In the genomic region with DNA sequence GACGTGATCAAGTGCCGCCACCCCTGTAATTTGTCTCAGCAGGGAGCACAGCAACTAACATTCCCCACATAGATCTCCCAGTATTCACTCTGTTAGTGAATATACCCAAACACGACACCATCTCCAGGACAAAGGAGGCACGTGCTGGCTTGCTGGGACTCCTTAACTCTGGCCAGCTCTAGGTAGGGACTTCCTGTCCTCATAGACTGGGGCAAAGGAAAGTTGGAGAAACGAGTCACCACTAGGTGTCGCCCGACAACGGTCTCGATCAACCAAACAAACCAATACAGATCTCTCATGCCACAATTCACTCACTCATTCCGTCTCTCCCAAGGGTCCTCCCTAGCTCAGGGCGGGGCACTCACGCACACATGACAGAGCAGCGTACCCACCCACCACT, we compare ENCODE assay signal across 9 mouse cellular contexts. TPM values are rescaled to one million over a fixed set of nuclear protein-coding genes. Genes with fewer than 3 reads are reported as not detected.
A peak's percentile ranks its signal among the peaks of the same experiment; 100 is the strongest.
DNase-seq lines count a peak whose midpoint lies in the region; ATAC-seq lines count a peak whose summit lies in the region.
"Had no signal": no experiment of that assay in that cellular context is flagged by ENCODE, and none has a peak within 500 bp of the region (broad histone marks: within the 10 kb centered on the region; RNA-seq: fewer than 3 reads in every experiment).

No protein-coding gene starts in this region.

- no peak overlapping the region for H3K4me3 ChIP-seq in intestine, embryonic 16.5 days (ENCODE audit: low read length)
- H3K4me3 ChIP-seq: liver, embryonic 15.5 days had no signal

- H3K36me3 ChIP-seq in intestine, embryonic 16.5 days (ENCODE audit: control insufficient read depth, insufficient read depth, low read length), result no peaks in the 10 kb centered on the region
- H3K36me3 ChIP-seq: liver, embryonic 15.5 days had no signal

- H3K27me3 ChIP-seq in intestine, embryonic 16.5 days (replicated peaks; ENCODE audit: control insufficient read depth, insufficient read depth, low read length), result no peaks in the 10 kb centered on the region
- H3K27me3 ChIP-seq: liver, embryonic 15.5 days had no signal

- H3K4me2 ChIP-seq in intestine, embryonic 16.5 days (ENCODE audit: low read depth, low read length), result no peak overlapping the region
- H3K4me2 ChIP-seq: liver, embryonic 15.5 days had no signal

- DNase-seq in 3134 (ENCODE audit: extremely low read depth, insufficient read length, low spot score), result peak; percentile 18
- peak; percentile 92 for DNase-seq in CD4-positive helper T cell, adult 2 months (ENCODE audit: low read depth, low spot score)
- DNase-seq in c-Kit-negative CD71-positive TER-119-positive erythroid progenitor cells, embryonic 14.5 days (ENCODE audit: low read depth, low spot score), result peak; percentile 74
- peak; percentile 85 to 88 for DNase-seq in frontal cortex, postnatal 36 days (ENCODE audit: low spot score in 2 of 2)
- DNase-seq in kidney, postnatal 4 days, result peak; percentile 94 to 95
- peak; percentile 90 to 91 for DNase-seq in lung, adult 18-20 months
- DNase-seq in spleen, adult 12 weeks (ENCODE audit: low spot score), result peak; percentile 80

- no peak for ATAC-seq in intestine, embryonic 16.5 days

- WGBS in intestine, embryonic 16.5 days, result 14% methylated on average over 13 of the region's 13 CpGs

- H3K4me1 ChIP-seq in intestine, embryonic 16.5 days (ENCODE audit: control insufficient read depth, insufficient read depth, low read length), result no peaks in the 10 kb centered on the region
- H3K4me1 ChIP-seq: liver, embryonic 15.5 days had no signal

- no peaks in the 10 kb centered on the region for H3K9me3 ChIP-seq in intestine, embryonic 16.5 days (ENCODE audit: control insufficient read depth, low read length)
- H3K9me3 ChIP-seq: liver, embryonic 15.5 days had no signal

- H3K9ac ChIP-seq in intestine, embryonic 16.5 days (ENCODE audit: low read depth, low read length), result no peak overlapping the region
- H3K9ac ChIP-seq: liver, embryonic 15.5 days had no signal

- H3K27ac ChIP-seq in intestine, embryonic 16.5 days (ENCODE audit: low read length), result no peak overlapping the region
- H3K27ac ChIP-seq: liver, embryonic 15.5 days had no signal

RNA-seq across cellular contexts. Expression of a gene that starts 15.6 kb away (rescaled TPM):
- not detected in 2 replicates for polyA plus RNA-seq in intestine, embryonic 16.5 days (2015; fragmentation: Nextera tagmentation; extraction: Ambion mirVana)
- polyA plus RNA-seq: liver, embryonic 15.5 days had no signal

RNA-seq across cellular contexts. Expression of a gene that starts 23.2 kb away (rescaled TPM):
- polyA plus RNA-seq in intestine, embryonic 16.5 days (2015; fragmentation: Nextera tagmentation; extraction: Ambion mirVana), result 0.18 TPM in 1 of 2 replicates, not detected in the other
- polyA plus RNA-seq: liver, embryonic 15.5 days had no signal

RNA-seq across cellular contexts. Expression of a gene that starts 28.9 kb away (rescaled TPM):
- polyA plus RNA-seq in intestine, embryonic 16.5 days (2015; fragmentation: Nextera tagmentation; extraction: Ambion mirVana), result 35.6 and 36.5 TPM in 2 replicates

RNA-seq across cellular contexts. Expression of a gene that starts 58.7 kb away (rescaled TPM):
- polyA plus RNA-seq in intestine, embryonic 16.5 days (2015; fragmentation: Nextera tagmentation; extraction: Ambion mirVana), result 31.1 and 34.2 TPM in 2 replicates

Comparison
In these comparisons a context has a peak if more than half of its experiments do, and no peak if none do; other contexts are left out.
1. DNase-seq: peak in every context shown above with its lines; median percentile 94 in kidney, postnatal 4 days; 92 in CD4-positive helper T cell, adult 2 months; 90 in lung, adult 18-20 months; 86 in frontal cortex, postnatal 36 days; 80 in spleen, adult 12 weeks; 74 in c-Kit-negative CD71-positive TER-119-positive erythroid progenitor cells, embryonic 14.5 days; 18 in 3134.